Mouse (Mus musculus): ENCODE results near the gene Abcg8.

The Abcg8 gene

DNA sequence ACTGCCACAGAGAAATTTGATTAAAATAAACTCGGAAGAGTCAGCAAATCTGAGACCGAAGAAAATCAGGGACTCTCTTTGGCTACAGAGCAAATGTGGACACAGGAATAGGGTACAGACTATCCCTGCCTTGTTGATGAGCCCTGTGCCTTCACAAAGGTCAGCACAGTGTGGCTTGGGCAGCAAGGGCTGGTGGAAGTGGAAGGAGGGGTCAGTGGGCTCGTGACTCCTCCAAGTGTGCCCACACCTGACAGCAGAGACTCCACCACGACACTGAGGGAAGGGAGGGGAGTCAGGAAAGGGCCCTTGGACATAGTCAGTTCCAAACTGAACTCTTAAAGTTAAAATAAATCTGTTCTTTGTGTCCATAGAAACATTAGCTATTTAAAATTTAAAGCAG, 38.8 kb downstream of the Abcg8 start:
- DNase-seq = no peak

DNA sequence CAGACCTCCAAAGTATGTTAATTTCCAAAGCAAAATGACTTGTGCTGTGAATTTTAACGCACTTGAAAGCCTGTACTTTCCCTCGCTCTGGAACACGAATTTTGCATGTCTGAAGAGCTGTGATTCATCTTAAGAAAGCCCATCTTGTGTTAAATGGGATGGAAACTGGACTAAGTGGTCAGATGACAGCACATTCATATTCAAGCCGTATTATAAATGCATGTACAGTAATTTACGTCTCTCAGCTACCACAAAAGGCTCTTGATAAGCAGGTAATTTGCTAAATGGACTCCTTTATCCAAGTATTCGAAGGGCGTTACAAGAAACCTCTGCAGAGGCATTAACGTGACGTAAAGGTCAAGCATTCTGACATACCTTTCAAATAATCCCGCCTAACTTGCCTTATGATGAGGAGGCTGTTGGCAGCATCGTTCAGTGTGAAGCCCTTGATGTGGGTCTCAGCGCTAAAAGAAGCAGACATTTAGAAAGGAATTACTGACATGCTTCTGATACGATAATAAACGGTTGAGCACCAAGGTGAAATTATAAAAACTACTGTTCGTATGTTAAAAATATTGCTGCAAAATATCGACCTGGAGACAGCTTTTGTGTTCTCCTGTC, 40.3 kb downstream of the Abcg8 start:
- no peak for DNase-seq

DNA sequence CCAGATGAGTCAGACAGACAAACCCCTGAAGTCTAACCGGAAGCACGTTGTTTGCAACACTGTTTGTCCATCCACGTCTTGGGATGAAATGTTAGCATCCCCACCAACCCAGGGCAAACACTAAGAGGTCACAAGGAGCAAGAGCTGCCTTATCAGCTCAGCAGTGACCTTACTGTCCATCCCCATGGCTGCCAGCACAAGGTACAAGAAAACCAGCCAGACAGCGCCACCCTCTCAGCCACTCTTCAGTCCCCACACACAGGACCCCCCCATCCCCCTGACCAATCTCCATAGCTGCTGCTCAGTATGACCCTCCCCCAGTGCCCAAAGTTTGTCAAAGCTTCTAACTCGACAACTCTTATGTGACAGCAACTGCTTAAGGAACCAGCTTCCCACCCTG, 41.3 kb downstream of the Abcg8 start:
- DNase-seq = no peak

DNA sequence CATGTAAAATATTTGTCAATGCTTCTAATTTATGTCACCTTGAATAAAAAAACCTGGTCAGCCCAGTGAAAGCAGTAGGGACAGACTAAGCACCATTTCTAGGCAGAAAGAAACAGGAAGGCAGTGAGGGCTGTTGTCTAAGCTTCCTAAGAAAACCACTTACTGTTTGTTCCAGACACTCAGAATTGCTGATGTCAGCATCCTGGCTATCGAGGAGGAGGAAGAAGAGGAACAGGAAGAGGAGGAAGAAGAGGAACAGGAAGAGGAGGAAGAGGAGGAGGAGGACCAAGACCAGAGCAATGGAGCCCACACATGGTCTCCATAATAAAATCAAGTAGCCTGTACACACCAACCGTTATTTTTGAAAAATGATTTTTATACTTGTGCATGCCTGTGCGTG, 43.0 kb downstream of the Abcg8 start:
- no peak for DNase-seq

DNA sequence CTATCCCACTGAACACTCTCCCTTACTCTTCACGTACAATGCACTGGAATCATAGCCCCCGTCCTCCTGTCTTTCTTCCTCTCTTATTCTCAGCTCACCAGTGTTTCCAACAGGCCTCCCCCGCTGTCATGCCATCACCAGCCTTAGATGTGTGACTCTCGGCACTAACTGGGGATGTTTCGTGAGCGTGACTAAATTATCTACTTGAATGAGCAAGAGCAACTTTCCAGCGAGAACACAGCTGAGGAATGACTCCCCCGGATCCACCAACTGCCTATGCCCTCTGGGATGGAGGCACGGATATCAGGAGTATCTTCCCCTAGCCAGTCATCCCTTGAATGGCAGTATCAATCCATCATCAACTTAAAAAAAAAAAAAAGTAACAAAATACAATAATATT, 47.9 kb downstream of the Abcg8 start:
- DNase-seq = no peak

DNA sequence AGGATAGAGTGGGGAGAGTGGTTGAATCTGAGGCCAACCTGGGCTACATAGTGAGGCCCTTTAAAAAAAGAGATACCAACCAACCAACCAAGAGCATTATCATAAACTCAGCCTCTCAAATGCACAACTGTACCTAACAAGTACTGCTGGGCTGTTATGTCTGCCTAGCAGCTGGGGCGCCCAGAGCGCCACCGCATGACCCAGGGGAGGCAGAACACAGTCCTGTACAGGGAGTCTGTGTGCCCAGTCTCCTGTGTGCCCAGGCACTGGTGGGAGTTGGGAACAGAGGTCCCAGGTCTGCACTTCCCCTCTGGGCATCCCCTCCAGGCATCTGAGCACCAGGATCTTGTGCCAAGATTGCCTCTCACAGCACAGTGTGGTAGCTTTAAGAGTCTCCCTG, 49.1 kb downstream of the Abcg8 start:
- DNase-seq = no peak

DNA sequence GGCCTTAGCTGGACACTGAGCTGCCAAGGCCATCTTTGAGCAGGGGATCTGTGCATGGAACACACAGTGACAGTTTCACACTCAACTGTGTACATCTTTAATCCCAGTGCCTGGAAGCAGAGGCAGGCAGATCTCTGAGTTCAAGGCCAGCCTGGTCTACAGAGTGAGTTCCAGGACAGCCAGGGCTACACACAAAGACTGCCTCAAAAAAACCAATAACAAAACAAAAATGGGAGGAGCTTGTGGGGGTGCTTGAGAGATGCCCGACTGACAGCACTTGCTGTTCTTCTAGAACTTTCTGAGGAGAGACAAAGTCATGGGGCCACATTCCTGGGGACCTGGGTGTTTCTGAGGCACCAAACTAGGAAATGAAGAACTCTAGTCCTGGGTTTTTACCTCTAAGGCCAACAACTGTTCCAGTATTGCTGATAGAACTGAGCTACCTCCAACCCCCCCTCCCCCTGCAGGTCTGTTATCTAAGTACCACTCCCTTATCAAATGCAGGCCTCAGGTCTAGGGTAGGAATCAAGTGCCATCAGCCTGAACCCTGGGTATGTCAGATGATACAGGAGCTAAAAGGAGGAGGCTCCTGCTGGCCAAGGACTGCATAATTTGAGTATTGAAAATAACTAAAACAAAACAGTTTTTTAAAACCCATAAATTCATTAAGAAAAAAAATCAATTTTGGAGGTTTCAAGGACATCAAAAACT, 52.3 kb downstream of the Abcg8 start:
- no peak for DNase-seq

DNA sequence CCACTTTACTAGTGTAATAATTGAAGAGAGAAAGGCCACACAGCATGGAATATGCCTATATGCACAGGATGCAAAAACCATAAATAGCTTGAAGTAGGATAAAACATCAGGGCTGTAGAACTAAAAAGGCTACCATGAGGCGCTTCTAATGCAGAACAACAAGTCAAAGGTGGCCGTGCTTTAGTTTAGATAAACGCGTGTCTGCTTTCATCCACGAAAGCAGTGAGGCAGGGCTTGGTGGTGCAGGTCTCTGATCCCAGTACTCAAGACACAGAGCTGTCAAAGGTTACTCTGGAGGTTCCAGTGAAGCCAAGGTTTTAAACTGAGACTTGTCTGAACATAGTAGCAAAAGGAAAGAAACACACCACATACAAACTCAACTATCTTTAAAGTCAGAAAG, 53.0 kb downstream of the Abcg8 start:
- DNase-seq = no peak

DNA sequence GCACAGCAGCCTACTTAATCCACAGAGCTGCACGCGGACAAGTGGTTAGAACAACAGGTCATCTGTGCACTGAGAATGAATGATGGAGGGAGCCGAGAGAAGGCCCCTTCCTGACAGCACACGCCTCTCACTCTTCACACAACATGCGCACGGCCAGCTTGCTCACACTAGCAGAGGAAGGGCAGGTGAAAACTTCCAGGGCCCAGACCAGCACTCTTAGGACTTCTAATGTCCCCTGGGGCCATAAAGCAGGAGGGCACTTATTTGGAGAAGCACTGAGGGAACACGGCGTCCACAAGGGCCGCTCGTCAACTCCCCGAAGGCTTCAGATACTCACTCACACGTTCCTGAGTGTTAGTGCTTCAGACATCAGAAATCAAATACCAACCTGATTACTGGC, 55.3 kb downstream of the Abcg8 start:
- DNase-seq = no peak

DNA sequence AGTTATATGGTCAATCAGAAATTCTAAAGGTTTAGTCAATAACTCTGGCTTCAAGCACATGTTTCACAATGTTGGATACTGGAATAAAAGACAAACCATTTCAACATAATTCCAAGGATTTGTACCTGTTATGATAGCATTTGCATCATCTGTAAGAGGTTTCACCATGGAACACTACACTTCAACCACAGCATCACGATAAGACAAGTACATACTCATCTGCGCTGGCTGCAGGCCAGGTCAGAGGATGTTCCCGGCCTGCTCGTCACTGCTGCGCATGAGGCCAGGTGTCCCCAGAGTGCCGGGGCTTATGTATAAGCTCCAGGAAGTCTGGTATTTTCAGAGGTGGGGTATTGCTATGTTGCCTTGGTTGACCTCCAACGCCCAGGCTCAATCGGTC, 56.5 kb downstream of the Abcg8 start:
- DNase-seq = no peak

DNA sequence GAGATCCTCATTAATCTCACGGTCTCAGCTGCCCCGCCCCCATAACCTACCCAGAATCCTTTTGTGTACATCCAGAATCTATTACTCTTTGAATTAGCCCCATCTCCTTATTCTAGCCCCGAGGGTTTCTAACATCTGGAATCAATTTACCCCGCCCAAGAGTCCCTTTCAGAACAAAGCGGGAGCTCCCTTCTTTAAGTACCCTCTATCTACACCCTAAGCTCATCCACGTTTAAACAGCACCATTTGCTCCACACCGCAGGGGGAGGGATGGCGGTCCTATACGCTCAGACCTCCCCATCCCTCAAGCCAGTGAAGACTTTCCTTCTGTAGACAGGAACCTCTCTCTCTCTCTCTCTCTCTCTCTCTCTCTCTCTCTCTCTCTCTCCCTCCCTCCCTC, 60.6 kb downstream of the Abcg8 start:
- no peak for DNase-seq

DNA sequence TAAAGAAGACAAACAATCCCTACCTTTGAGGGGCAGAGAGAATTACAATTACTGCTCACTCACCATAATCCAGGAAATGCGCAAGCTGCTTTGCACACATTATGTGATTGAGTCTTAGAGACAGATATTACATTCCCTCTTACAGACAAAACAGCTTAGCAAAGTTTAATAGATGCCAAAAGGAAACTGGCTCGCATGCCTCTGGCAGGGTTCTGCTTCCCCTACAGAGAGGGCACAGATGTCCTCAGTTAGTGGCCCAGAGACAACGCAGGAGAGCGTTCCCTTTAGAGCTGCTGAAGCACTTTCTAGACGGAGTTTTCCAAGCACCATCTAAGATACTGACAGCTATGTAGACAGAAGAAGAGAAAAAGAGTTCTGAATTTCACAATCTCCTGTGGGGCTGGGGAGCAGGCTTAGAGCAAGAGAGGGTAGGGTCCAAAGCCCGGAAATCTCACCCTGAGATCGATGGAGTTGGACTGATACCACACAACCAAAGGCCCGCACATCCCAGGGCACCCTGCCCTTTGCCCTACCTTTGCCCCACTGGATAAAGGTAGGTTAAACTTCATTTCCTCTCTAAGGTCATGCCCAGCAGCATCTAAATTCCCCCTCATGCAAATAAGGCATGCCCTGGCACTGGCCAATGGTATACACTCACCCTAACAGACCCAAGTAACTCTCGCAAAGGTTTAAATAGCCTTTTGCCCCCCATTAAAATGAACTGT, 62.1 kb downstream of the Abcg8 start:
- peak; percentile 20 for DNase-seq

DNA sequence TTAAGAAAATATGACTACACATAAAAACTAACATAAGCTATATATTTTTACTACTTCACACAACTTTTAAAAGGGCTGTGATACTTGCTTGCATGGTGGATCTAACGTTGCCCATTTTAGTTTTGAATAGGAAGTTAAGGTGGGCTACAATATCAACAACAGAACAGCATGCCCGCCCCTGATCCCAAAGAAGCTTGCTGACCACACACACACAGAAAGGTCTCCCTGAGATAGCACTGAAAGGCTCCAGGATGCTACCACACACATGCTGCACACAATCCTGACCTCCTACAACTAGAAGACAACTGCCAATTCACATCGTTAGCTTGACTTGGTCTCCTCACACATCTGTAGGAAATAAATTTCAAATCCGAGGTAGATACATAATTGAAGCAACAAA, 68.2 kb downstream of the Abcg8 start:
- DNase-seq = no peak

DNA sequence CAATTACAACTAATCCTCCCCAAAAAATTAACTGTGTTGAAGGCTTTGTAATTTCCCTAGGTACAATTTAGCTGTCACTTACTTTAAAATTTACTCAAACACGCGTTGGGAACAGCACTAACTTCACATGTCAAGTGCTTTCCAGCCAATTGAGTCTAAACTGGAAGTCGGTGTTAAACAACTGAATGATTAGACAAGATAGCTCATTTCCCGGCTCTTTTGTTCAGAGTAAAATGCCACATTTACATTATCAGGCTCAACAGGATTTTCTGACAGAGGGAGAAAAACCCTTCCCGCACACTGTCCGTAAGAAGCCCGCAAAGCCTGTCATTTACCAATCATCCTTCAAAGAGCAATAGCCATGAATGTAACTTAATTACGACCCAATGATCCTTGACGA, 68.9 kb downstream of the Abcg8 start:
- DNase-seq = no peak

DNA sequence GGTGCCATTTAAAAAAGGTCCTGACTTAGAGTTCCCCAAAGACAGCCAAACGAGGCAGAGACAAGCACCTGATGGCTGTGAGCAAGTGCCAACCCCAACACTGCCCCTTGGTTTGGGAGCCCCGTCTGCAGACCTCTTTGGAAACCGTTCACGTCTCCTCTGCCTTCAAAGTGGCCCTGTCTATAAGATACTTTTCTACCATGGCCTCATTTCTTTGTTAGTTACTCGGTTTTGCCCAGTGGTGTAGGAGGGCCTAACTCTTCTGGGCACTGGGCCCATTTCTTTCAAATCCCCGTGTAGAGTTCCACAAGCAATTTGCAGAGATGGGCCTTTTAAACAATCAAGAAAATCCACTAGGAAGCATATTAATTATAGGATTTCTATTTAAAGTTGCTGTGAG, 71.1 kb downstream of the Abcg8 start:
- DNase-seq = no peak

DNA sequence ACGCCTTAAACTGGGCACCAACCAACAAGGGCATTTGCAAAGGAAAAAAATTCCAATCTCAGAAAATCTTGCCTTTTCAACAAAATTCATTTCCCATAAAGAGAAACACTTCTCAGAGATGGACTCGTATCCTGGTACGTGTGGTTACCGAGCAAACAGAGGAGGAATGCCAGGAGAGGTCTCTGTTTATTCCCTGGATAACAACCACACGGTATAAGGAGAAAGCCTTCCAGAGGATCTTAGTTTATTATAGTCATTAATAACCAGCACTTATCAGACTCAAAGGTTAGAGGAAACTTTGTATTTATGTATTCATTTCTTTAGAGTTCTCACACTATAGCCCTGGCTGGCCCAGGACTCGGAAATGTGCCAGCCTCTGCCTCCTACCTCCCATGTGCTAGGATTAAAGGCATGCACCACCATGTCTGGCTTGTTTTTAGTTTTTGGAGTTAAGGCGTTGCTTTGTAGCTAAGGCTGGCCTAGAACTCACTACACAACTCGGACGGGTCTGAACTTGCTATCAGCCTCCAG, 72.1 kb downstream of the Abcg8 start:
- DNase-seq = no peak

DNA sequence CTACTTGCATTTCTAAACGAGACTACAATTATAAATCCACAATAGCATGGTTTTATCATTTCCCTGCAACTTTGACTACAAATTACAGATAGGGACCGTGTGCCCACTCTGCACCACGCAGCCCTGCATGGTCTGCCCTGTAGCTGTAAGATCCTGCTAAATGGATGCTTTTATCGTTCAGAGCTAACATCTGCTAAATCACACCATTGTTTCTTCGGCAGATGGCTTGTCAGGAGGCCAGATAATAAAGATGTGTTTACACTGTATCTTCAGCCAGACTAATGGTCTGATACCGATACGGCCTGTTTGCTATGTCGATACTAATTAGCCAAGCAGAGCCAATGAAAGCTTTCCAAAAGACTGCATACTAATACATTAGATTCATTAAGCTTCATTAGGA, 73.2 kb downstream of the Abcg8 start:
- no peak for DNase-seq
